Mouse (Mus musculus) CH12.LX (cell line): ENCODE measurements around the gene Spic. TPM values are rescaled to one million over a fixed set of nuclear protein-coding genes. Genes with fewer than 3 reads are reported as not detected.

Source experiments
- DNase-seq: peaks from one replicate; pipeline ENCODE4 v3.0.0-alpha.2; 2013; ENCODE audit errors: extremely low read depth
- H3K27ac ChIP-seq: 2 replicates; pipeline ENCODE4 v1.5.1; 2012; ENCODE audit warnings: low read depth, mild to moderate bottlenecking, control low read depth, moderate library complexity; ENCODE audit not compliant: insufficient read depth
- H3K27me3 ChIP-seq: replicated peaks from 2 replicates; pipeline ENCODE3; 2012; ENCODE audit warnings: inconsistent platforms
- H3K36me3 ChIP-seq, 2 experiments: replicated peaks in 1 of 2; 2 replicates each; pipeline versions ENCODE3 to v1.6.1; 2012; ENCODE audit warnings: inconsistent platforms in 1 of 2, low read length in 1 of 2, mild to moderate bottlenecking in 1 of 2, mixed read lengths in 1 of 2, moderate library complexity in 1 of 2; ENCODE audit not compliant: control insufficient read depth in 1 of 2, insufficient read depth in 1 of 2
- H3K4me1 ChIP-seq, 2 experiments: 2 replicates each; pipeline ENCODE4 v1.6.1; 2012; ENCODE audit warnings: inconsistent platforms in 1 of 2, moderate library complexity in 1 of 2; ENCODE audit not compliant: insufficient read depth in 2 of 2, control insufficient read depth in 1 of 2
- H3K4me2 ChIP-seq: 2 replicates; pipeline ENCODE4 v1.6.1; 2012; ENCODE audit warnings: low read depth, mild to moderate bottlenecking, control low read depth; ENCODE audit not compliant: poor library complexity, insufficient read depth, severe bottlenecking
- H3K4me3 ChIP-seq, 3 experiments: fragments of 150-350 bp in 1 of 3; sonication (generic) in 1 of 3; replicated peaks in 1 of 3; 2 replicates each; pipeline versions ENCODE3 to v1.5.1; 2011 to 2012; ENCODE audit warnings: low read depth in 2 of 3, low read length in 2 of 3, mild to moderate bottlenecking in 2 of 3, moderate library complexity in 2 of 3, control low read depth in 1 of 3, improper control_type of control experiment in 1 of 3, inconsistent platforms in 1 of 3, mixed read lengths in 1 of 3; ENCODE audit not compliant: poor library complexity in 1 of 3
- H3K79me2 ChIP-seq: replicated peaks from 2 replicates; pipeline ENCODE4 v1.6.1; 2012; ENCODE audit warnings: mild to moderate bottlenecking, moderate library complexity; ENCODE audit not compliant: control insufficient read depth, poor library complexity, insufficient read depth, severe bottlenecking; ENCODE audit errors: extremely low read depth
- H3K9ac ChIP-seq: 2 replicates; pipeline ENCODE4 v1.6.1; 2012; ENCODE audit warnings: low read depth, mild to moderate bottlenecking, control low read depth, moderate library complexity; ENCODE audit not compliant: insufficient read depth
- H3K9me3 ChIP-seq: replicated peaks from 2 replicates; pipeline ENCODE3; 2012; ENCODE audit warnings: low read length, inconsistent platforms, mixed read lengths
- CHD1 ChIP-seq: IDR thresholded peaks from 2 replicates; pipeline ENCODE4 v1.6.1; 2012; ENCODE audit warnings: low read depth, low read length, improper control_type of control experiment, inconsistent platforms
- CHD2 ChIP-seq: IDR thresholded peaks from 2 replicates; pipeline ENCODE4 v1.6.1; 2011; ENCODE audit warnings: low read length, improper control_type of control experiment
- CTCF ChIP-seq, 2 experiments: IDR thresholded peaks in 1 of 2; conservative IDR thresholded peaks in 1 of 2; 2 replicates each; pipeline ENCODE4 v1.5.1; 2011 to 2012; ENCODE audit warnings: low read depth in 2 of 2, low read length in 2 of 2, improper control_type of control experiment in 1 of 2, inconsistent platforms in 1 of 2, mild to moderate bottlenecking in 1 of 2, moderate library complexity in 1 of 2
- E2F4 ChIP-seq: IDR thresholded peaks from 2 replicates; pipeline ENCODE4 v1.6.1; 2011; ENCODE audit warnings: low read depth, low read length, improper control_type of control experiment; ENCODE audit not compliant: insufficient replicate concordance
- EP300 ChIP-seq: IDR thresholded peaks from 2 replicates; pipeline ENCODE4 v1.6.1; 2011; ENCODE audit warnings: low read length, improper control_type of control experiment
- ETS1 ChIP-seq: conservative IDR thresholded peaks from 2 replicates; pipeline ENCODE4 v1.6.1; 2012; ENCODE audit warnings: low read depth, mild to moderate bottlenecking, inconsistent platforms, low read length, improper control_type of control experiment, moderate library complexity
- KAT2A ChIP-seq: IDR thresholded peaks from 2 replicates; pipeline ENCODE4 v1.6.1; 2012; ENCODE audit warnings: low read length, improper control_type of control experiment, inconsistent platforms; ENCODE audit not compliant: insufficient replicate concordance
- MAFK ChIP-seq: IDR thresholded peaks from 2 replicates; pipeline ENCODE4 v1.6.1; 2011; ENCODE audit warnings: low read length, improper control_type of control experiment; ENCODE audit not compliant: insufficient replicate concordance
- MAX ChIP-seq: IDR thresholded peaks from 2 replicates; pipeline ENCODE4 v1.6.1; 2011; ENCODE audit warnings: low read length, improper control_type of control experiment
- NELFE ChIP-seq: IDR thresholded peaks from 2 replicates; pipeline ENCODE4 v1.6.1; 2011; ENCODE audit warnings: low read depth, low read length, improper control_type of control experiment
- RAD21 ChIP-seq: IDR thresholded peaks from 2 replicates; pipeline ENCODE4 v1.6.1; 2011; ENCODE audit warnings: low read depth, mild to moderate bottlenecking, low read length, improper control_type of control experiment, moderate library complexity
- SIN3A ChIP-seq: IDR thresholded peaks from 2 replicates; pipeline ENCODE4 v1.6.1; 2012; ENCODE audit warnings: low read length, improper control_type of control experiment, inconsistent platforms
- SMC3 ChIP-seq: IDR thresholded peaks from 2 replicates; pipeline ENCODE4 v1.6.1; 2011; ENCODE audit warnings: low read depth, low read length, improper control_type of control experiment
- TCF12 ChIP-seq: IDR thresholded peaks from 2 replicates; pipeline ENCODE4 v1.6.1; 2014; ENCODE audit warnings: low read depth, mild to moderate bottlenecking, inconsistent platforms, low read length, improper control_type of control experiment
- UBTF ChIP-seq: IDR thresholded peaks from 2 replicates; pipeline ENCODE4 v1.6.1; 2012; ENCODE audit warnings: low read depth, mild to moderate bottlenecking, inconsistent platforms, low read length, improper control_type of control experiment, moderate library complexity
- USF1 ChIP-seq: IDR thresholded peaks from 2 replicates; pipeline ENCODE4 v1.6.1; 2014; ENCODE audit warnings: low read depth, mild to moderate bottlenecking, inconsistent platforms, low read length, improper control_type of control experiment
- USF2 ChIP-seq: conservative IDR thresholded peaks from 2 replicates; pipeline ENCODE4 v1.6.1; 2011; ENCODE audit warnings: low read depth, low read length, improper control_type of control experiment
- dilution Hi-C: fragments of 300-500 bp; cut with MboI; formaldehyde crosslinking; loops from 2 replicates; pipeline ENCODE4 v1.14.3; 2020; ENCODE audit warnings: low sequenced_read_pairs; ENCODE audit not compliant: extremely low pct_unique_long_range_greater_than_20kb, extremely low pct_ligation_motif_present
- in situ Hi-C: fragments of 300-500 bp; cut with MboI; formaldehyde crosslinking; loops from 3 replicates; pipeline ENCODE4 v1.14.3; 2019; ENCODE audit warnings: low sequenced_read_pairs, low pct_ligation_motif_present, low pct_unique_long_range_greater_than_20kb, mixed read lengths
- polyA plus RNA-seq: library from polyadenylated mRNA; unstranded; fragments of >175 nt; gene quantifications from 2 replicates; pipeline ENCODE4 v1.2.1, GENCODE M21; 2012; ENCODE audit warnings: low read depth; ENCODE audit not compliant: insufficient read length
- total RNA-seq, 2 experiments: library from RNA; depleted of rRNA; stranded (reverse); fragments of 300-350 nt in 1 of 2; fragments of >200 nt in 1 of 2; gene quantifications; 2 replicates each; pipeline ENCODE4 v1.2.3; 2012 to 2014

Gene Spic
- total and polyA plus RNA-seq, 3 experiments = 0.13 to 1.3 (median 1.2) TPM

- TF ChIP-seq USF1 (peak; percentile 16; the same call in 1 of the 2 replicates), USF2 (no peak)
These were observed 46.0 kb upstream of the Spic start, which contains the start of gene Arl1 (continued) for GRCm38 (mm10) chr10:88730571-88731495.

GRCm38 (mm10) chr10:88728166-88728565 lies 43.4 kb upstream of the Spic start:
- Histone ChIP-seq H3K4me3 (no peak overlapping the region), H3K27ac (no peak overlapping the region), H3K9ac (no peak overlapping the region), H3K4me1 (peaks cover 0 to 10% of the 10 kb centered on the region in 2 experiments; a peak in 2 of 4 replicates), H3K79me2 (peaks cover 18% of the 10 kb centered on the region), H3K9me3 (no peaks in the 10 kb centered on the region), H3K27me3 (no peaks in the 10 kb centered on the region), H3K4me2 (no peak overlapping the region), H3K36me3 (no peaks in the 10 kb centered on the region)
- TF ChIP-seq ETS1 (no peak), MAFK (no peak), CHD2 (no peak), MAX (no peak), CHD1 (no peak)
- DNase-seq = no peak
- dilution Hi-C loops (no loop called here), in situ Hi-C loops (no loop called here)

- no peak overlapping the region for H3K4me2 ChIP-seq
- no peak overlapping the region for H3K9ac ChIP-seq
- no peak overlapping the region for H3K4me3 ChIP-seq
- TF ChIP-seq NELFE (no peak), SMC3 (peak; percentile 64), TCF12 (no peak), SIN3A (no peak), RAD21 (peak; percentile 60), EP300 (no peak), E2F4 (no peak), UBTF (no peak), KAT2A (no peak), CTCF (conservative IDR thresholded peaks at IDR 0.05 in 1 of 2, IDR thresholded peaks at IDR 0.05 in 1 of 2; ENCODE audit: low read depth in 2 of 2, low read length in 2 of 2) (peak; percentile 69 to 71)
- TF ChIP-seq, all 38 proteins: peak for 3
- no peak overlapping the region for H3K27ac ChIP-seq
- H3K9me3 ChIP-seq = no peaks in the 10 kb centered on the region
- peaks cover 9% of the 10 kb centered on the region for H3K79me2 ChIP-seq
- DNase-seq = peak; percentile 58
- H3K36me3 ChIP-seq = no peaks in the 10 kb centered on the region
- peaks cover 0 to 1% of the 10 kb centered on the region in 2 experiments; a peak in 2 of 4 replicates for H3K4me1 ChIP-seq
- in situ Hi-C loops (no loop called here), dilution Hi-C loops (no loop called here)
- H3K27me3 ChIP-seq = no peaks in the 10 kb centered on the region
These were observed 42.3 kb upstream of the Spic start for GRCm38 (mm10) chr10:88727128-88727527.
